Comparison of ENCODE assay signal across 10 mouse cellular contexts in genomic region chr1:190532879-190533676, GRCm38 (mm10).
A peak's percentile ranks its signal among the peaks of the same experiment; 100 is the strongest.
DNase-seq lines count a peak whose midpoint lies in the region; ATAC-seq lines count a peak whose summit lies in the region.
"Had no signal": no experiment of that assay in that cellular context is flagged by ENCODE, and none has a peak within 500 bp of the region (broad histone marks: within the 10 kb centered on the region; RNA-seq: fewer than 3 reads in every experiment).

No protein-coding gene starts in this region.

- H3K9me3 ChIP-seq in hindbrain, embryonic 11.5 days (ENCODE audit: control insufficient read depth, low read length): no peaks in the 10 kb centered on the region
- H3K9me3 ChIP-seq in hindbrain, embryonic 16.5 days (ENCODE audit: control insufficient read depth, low read length): no peaks in the 10 kb centered on the region
- no peaks in the 10 kb centered on the region for H3K9me3 ChIP-seq in hindbrain, embryonic 13.5 days

- H3K4me3 ChIP-seq in hindbrain, embryonic 11.5 days (ENCODE audit: low read depth, low read length): no peak overlapping the region
- no peak overlapping the region for H3K4me3 ChIP-seq in hindbrain, embryonic 16.5 days (ENCODE audit: low read length)
- no peak overlapping the region for H3K4me3 ChIP-seq in hindbrain, embryonic 13.5 days
- H3K4me3 ChIP-seq: myocyte had no signal

- H3K27ac ChIP-seq in hindbrain, embryonic 11.5 days (ENCODE audit: low read depth, low read length): peak overlapping the region; percentile 42; the same call in 1 of the 2 replicates
- no peak overlapping the region for H3K27ac ChIP-seq in hindbrain, embryonic 16.5 days (ENCODE audit: low read depth, low read length)
- H3K27ac ChIP-seq in hindbrain, embryonic 13.5 days: no peak overlapping the region

- ATAC-seq in hindbrain, embryonic 11.5 days (ENCODE audit: low FRiP score): peak; percentile 56
- no peak for ATAC-seq in hindbrain, embryonic 16.5 days
- peak; percentile 24; the same call in 1 of the 2 replicates for ATAC-seq in hindbrain, embryonic 13.5 days (ENCODE audit: low FRiP score)

- peak; percentile 50 for DNase-seq in hindbrain, embryonic 11.5 days (ENCODE audit: low spot score)
- peak; percentile 68 for DNase-seq in embryo, embryonic 9.5 days (ENCODE audit: extremely low spot score)
- DNase-seq in retina, postnatal 1 day: peak; percentile 40
- DNase-seq in kidney, adult 11 months: no peak
- no peak for DNase-seq in layer of hippocampus, adult 18-20 months (ENCODE audit: low spot score in 2 of 2)
- DNase-seq: lung, adult 2 months; thymus, postnatal 25 days had no signal

- H3K4me2 ChIP-seq in hindbrain, embryonic 11.5 days (replicated peaks; ENCODE audit: low read depth, low read length): no peak overlapping the region
- H3K4me2 ChIP-seq in hindbrain, embryonic 16.5 days (ENCODE audit: low read length): no peak overlapping the region
- no peak overlapping the region for H3K4me2 ChIP-seq in hindbrain, embryonic 13.5 days

- WGBS in hindbrain, embryonic 11.5 days: 20% methylated on average over 10 of the region's 10 CpGs
- WGBS in hindbrain, embryonic 16.5 days: 22% methylated on average over 10 of the region's 10 CpGs
- 21% methylated on average over 10 of the region's 10 CpGs for WGBS in hindbrain, embryonic 13.5 days

- H3K27me3 ChIP-seq in hindbrain, embryonic 11.5 days (ENCODE audit: control insufficient read depth, insufficient read depth, low read length): no peaks in the 10 kb centered on the region
- no peaks in the 10 kb centered on the region for H3K27me3 ChIP-seq in hindbrain, embryonic 16.5 days (replicated peaks; ENCODE audit: control insufficient read depth, insufficient read depth, low read length)
- 0 out of 2 replicates have a peak, but pooled peaks cover under 1% of the 10 kb centered on the region for H3K27me3 ChIP-seq in hindbrain, embryonic 13.5 days

- H3K36me3 ChIP-seq in hindbrain, embryonic 11.5 days (ENCODE audit: control insufficient read depth, insufficient read depth, low read length): no peaks in the 10 kb centered on the region
- no peaks in the 10 kb centered on the region for H3K36me3 ChIP-seq in hindbrain, embryonic 16.5 days (ENCODE audit: control insufficient read depth, insufficient read depth, low read length)
- no peaks in the 10 kb centered on the region for H3K36me3 ChIP-seq in hindbrain, embryonic 13.5 days

- H3K4me1 ChIP-seq in hindbrain, embryonic 11.5 days (replicated peaks; ENCODE audit: control insufficient read depth, insufficient read depth, low read length): peaks cover 3% of the 10 kb centered on the region; the same call in 1 of the 2 replicates
- no peaks in the 10 kb centered on the region for H3K4me1 ChIP-seq in hindbrain, embryonic 16.5 days (ENCODE audit: control insufficient read depth, insufficient read depth, low read depth, low read length)
- peaks cover 21% of the 10 kb centered on the region for H3K4me1 ChIP-seq in hindbrain, embryonic 13.5 days (replicated peaks)

- 0 out of 2 replicates have a peak overlapping the region, but pooled peaks have one; percentile 4 for H3K9ac ChIP-seq in hindbrain, embryonic 11.5 days (ENCODE audit: low read depth, low read length)
- H3K9ac ChIP-seq in hindbrain, embryonic 16.5 days (ENCODE audit: low read depth, low read length): no peak overlapping the region
- no peak overlapping the region for H3K9ac ChIP-seq in hindbrain, embryonic 13.5 days

Comparison
In these comparisons a context has a peak if more than half of its experiments do, and no peak if none do; other contexts are left out.
1. DNase-seq: peak in hindbrain, embryonic 11.5 days (single experiment), embryo, embryonic 9.5 days (single experiment) and retina, postnatal 1 day (single experiment); none in kidney, adult 11 months (single experiment) and layer of hippocampus, adult 18-20 months (0 of 2).